Mouse (Mus musculus): ENCODE measurements around the gene Fbxo21.

Fbxo21 gene

DNA sequence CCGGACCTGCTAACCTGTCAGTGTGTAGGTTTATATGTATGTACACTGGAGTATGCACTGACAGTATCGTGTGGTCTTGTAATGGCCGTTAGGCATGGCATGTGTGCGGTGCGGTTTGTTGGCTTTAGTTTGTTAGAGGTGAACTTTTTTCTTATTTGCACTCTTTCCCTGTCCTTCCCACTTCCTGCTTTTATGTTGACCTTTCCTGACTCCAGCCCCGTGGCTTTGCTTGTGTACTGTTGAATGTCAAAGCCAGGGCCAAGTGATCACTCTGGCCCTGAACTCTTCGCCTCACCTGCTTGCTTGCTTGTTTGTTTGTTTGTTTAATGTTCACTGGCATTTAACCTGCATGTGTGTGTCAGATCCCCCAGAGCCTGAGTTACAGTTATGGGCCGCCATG, 4.4 kb downstream of the Fbxo21 start:
- no peak for DNase-seq

DNA sequence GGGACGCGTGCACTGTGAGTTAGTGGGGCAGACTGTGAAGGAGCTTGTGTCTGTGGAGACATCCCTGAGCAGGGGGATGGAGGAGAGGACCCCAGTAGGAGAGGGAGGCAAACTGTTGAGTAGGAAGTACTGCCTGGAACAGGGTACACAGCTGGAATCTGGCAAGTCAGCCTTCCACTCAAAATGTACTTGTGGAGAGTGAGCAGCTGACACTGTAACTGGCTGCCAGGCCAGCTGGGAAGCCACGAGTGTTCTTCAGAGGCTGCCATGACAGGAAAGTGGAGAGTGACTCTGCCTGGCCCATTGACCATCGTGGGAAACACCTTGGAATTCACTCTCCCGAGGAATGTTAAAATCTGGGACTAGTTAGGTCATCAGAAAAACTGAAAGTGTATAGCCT, 5.4 kb downstream of the Fbxo21 start:
- no peak for DNase-seq

DNA sequence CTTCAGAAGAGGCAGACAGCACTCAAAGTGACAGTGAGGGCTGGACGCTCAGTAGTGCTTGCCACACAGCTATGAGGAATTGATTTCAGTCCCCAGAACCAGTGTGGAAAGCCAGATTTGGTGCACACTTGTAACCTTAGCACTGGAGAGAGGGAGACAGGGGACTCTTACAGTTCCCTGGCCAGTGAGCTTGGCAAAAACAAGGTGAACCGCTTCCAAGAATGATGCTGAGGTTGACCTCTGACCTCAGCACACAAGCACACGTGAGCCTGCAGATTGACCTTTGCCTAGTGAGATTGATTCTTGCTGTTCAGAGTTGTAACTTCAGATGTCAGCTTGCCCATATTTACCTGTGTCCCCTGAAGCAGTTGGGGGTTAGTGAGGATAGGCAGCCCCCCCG, 9.8 kb downstream of the Fbxo21 start:
- no peak for DNase-seq

DNA sequence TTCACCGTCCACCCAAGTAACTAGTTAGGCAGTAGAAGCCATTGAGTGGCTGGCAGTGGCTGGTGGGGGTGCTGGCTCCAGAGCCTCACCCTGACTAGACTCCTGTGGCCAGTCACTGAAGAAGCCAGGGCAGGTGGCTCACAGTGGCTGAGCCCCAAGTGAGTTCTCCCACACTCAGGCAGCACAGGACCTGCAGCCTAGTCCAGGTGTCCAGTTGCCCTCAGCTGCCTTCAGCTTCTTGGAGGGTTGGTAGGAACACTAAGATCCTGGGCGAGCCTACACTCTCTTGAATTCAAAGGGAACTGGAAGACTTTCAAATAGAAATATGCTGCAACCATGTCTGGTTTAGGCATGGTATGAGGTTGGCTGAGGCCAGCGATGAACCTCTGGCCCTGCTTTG, 11.4 kb downstream of the Fbxo21 start:
- DNase-seq, result no peak

DNA sequence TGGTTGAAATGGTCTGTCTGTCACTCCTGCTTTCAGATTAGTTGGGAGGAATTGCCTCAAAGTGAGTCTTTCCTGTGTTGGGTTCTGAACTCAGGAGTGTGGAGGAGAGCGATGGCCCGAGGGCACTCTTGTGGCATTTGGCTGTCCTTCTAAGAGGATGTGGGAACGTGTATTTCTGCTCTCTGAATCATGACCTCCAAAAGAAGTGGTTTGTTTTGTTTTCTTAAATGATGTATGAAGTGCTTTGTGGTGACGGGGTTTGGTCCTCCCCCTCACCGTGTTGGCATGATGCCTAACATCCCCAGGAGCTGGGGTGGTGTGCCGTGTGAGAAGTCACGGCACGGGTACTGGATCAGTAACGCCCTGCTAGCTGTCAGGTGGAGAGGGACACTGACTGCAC, 11.8 kb downstream of the Fbxo21 start:
- no peak for DNase-seq

DNA sequence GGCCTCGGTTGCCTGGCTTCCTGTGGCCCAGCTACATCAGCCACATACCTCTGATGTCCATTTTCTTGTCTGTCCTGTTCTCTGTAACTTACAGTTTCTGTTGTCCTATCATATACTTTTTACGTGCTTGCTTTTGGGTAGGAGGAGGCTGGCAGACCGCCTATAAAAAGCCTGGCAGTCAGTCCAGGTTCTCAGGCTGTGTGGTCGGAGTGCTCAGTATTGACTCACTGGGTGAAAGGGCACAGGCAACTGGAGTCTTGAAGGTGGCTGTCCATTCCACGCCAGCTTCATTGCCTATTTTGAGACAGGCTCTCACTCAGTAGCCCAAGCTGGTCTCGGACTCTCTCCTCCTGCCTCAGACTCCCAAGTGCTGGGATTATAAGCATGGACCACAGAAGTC, 13.2 kb downstream of the Fbxo21 start:
- DNase-seq, result no peak

DNA sequence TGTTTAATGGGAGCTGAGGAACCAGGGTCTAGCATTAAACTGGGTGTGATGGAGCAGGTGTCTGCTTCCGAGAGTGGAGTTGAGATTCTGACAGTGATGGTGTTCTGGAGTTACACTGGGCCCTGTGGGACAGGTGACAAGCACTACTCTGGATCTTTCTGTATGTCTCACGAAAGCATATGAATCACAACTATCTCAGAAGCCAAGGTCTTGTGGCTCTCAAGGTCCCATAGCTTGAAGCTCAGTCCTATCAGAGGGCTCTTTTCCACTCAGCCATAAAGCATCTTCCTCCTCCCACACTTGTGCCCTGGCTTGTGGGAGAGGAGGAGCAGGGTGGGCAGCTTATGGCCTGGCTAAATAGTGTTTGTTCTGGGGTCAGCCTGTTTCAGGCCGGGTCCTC, 14.4 kb downstream of the Fbxo21 start:
- DNase-seq, result no peak

DNA sequence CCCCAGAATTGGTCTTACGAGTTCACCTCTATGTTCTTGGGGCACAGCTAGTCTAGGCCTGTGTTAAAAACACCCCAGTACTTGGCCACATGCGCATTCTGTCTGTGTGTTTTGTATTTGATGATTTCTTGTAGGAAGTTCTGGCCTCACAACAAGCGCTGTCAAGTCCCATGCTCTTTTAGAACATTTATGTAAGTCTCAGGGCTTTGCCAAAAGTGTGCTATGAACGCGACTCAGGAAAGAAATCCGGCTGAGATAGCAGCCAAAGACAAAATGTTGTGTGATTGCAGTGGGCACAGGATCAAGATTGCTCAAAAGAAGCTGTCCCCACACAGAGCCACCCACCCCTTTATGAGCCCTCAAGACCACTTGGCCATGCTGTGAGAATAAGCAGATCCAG, 17.0 kb downstream of the Fbxo21 start:
- DNase-seq, result no peak

DNA sequence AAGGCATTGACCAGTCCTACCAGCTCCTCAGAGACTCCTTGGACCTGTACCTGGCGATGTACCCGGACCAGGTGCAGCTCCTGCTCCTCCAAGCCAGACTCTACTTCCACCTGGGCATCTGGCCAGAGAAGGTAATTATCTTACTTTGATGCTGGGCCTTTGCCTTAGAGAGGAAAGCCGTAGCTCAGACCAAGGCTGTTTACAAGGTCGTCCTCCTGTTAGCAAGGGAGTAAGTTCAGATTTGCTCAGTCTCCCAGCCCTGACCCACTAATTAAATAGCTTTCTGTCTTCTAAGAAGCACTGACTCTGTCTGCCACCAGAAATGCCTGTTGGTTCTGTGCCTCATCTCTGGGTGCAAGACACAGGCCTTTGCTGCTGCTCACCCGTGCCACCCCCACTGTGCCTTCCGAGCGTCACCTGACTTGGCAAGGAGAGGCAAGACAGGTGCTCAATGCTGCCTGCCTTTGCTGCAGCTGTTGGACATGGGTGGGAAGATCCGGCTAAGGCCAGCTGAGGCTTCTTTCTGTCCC, 18.9 kb downstream of the Fbxo21 start:
- DNase-seq, result no peak

DNA sequence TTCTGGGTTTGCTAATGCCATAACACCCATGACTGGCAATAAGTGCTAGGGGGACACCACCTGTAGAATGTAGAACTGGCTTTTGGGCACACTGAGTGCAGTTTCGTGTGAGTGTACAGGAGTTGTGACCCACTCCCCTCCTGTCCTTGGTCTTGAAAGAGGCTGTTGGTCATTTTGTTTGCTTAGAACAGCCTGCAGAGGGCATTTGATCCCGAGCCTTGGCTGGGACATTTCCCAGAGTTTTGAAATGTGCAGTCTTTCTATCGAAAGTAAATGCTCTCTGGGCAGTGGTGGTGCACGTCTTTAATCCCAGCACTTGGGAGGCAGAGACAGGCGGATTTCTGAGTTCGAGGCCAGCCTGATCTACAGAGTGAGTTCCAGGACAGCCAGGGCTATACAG, 19.4 kb downstream of the Fbxo21 start:
- no peak for DNase-seq

DNA sequence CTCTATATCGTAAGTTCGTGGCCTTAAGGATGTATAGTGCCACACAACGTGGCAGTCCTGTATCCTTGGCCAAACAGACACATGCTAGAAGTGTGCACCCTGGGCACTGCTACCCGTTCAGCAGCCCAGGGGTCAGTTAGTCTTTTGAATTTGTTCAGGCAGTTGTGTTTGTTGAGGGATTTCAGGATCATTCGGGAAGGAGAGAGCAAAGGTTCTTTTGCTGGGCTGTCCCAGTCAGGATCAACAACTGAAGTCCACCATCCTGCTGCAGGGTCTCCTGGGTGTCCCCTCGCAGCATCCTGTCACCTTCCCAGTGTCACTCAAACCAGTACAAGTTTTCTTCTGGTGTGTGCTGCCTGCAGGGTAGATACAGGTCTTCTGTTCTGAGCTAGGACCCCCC, 20.1 kb downstream of the Fbxo21 start:
- no peak for DNase-seq

DNA sequence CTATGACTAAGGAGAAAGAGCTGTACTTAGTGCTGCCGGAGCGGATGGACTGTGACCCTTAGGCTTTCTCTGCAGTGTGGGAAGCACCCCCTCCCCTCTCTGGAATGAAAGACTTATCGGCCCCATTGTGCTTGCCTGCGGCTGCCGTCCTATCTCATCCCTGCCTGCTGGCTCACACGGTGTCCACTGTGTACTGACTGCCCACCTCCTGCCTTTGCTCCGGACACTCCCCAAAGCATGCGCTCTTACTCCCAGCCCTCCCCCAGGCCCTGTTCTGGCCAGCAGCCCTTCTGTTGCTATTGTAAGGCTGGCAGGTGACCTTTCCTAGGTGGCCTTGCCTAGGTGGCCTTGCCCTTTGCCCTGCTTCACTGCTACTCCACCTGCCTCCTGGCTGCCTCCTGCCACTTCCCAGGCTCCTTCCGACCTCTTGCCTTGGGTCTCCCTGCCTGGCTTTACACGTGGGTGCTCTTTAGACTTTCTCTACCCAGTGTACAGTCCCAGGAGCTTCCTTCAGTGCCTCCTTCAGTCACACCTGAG, 21.0 kb downstream of the Fbxo21 start:
- DNase-seq, result no peak

DNA sequence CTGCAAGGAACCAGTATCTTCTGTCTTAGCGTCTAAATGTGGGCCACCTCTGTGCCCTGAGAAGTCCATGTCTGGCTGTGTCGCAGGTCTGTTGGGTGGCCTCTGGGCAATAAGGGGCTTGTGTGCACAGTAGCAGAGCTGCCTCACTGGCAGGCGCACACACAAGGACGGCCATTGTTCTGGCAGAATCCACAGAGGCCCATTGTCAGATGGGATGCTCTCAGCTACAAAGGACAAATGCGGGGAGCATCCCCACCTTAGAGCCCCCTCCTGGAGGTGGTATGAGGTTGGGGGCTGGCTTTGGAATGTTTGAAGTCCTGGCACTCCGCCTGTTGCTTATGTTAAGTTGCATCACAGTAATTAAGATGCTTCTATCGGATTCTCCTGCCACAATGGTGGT, 22.5 kb downstream of the Fbxo21 start:
- no peak for DNase-seq

DNA sequence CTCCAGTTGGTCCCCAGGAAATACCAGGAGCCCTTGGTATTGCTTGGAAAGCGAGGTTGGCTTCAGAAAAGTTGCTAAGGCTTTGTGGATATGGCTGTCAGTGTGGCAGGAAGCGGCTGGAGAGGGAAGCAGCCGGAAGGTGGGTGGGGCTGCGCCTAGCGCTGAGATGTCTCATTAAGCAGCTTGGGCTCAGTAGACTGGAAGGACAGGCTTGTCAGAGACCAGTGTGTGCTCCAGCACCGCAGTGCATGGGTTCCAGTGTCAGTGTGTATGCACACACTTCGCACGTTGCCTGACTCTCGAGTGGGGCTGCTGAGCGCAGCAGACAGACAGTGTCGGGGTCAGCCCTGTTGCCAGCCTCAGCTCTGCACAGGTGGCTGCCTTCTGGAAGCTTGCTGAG, 23.1 kb downstream of the Fbxo21 start:
- DNase-seq, result no peak

DNA sequence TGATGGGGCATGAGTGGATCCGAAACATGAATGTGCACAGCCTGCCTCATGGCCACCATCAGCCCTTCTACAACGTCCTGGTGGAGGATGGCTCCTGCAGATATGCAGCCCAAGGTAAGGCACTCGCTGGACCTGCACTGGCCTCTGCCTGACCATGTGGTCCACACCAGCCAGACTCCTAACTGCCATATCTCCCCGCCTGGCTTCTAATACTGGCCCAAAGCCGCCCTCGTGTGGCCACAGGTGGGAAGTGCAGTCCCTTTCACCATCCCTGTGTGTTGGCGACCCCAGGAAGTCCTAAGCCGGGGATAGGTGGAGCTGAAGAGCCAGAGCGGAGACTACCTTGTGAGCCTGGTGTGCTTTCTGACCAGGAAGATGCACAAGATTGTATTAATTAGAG, 25.5 kb downstream of the Fbxo21 start:
- peak; percentile 80 for DNase-seq

DNA sequence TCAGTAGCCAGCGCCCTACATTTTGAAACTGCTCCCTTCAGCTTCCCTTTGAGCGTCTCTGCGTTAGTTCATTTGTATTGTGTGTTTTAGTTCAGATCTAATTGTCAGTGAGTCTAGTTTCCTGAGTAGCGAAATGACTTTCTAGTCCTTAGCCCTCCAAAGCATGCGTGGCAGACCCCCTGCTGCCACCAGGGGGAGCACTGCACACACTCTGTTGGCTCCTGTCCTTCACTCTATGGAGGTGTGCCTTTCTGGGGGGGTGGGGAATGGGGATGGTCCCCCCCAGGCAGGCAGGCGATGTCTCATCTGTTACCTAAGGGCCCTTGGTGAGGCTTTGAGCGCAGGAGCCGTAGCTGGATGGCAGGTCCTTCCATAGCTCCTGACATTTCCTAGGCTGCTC, 28.1 kb downstream of the Fbxo21 start:
- DNase-seq, result peak; percentile 80

DNA sequence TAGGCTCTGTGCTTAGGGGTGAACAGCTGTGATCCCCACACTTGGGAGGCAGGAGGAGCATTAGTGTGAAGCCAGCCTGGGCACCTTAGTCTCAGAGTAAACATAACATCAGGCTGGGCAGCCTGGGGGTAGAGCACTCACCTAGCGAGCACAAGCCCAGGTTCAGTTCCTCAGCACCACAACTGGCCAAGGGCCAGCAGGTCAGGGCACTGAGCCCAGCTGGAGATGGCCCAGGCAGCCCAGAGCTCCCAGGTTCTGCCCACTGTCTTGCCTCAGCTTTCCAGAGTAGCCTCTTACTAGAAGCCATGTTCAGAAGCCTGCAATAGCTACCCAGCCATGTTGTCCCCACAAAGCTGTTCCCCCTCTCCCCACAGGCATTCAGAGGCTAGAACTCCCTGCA, 29.2 kb downstream of the Fbxo21 start:
- DNase-seq, result no peak

DNA sequence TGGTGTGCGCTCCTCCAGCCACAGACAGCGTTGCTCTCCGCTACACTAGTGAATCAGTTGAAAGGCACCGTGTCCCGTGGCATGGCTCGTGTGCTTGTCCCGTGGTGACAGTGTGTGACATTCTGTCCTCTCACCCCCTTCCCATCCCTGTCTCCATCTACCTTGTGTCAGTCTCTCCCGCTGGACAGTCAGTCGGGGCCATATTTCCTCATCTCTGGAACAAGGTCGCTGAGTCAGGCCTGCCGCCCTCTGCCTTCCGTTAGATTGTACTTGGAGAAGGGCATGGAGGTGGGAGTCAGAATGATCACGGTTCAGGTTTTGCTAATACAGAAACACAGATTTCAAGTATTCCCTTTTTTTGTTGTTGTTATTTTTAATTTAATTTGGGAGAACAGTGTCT, 31.8 kb downstream of the Fbxo21 start:
- no peak for DNase-seq

DNA sequence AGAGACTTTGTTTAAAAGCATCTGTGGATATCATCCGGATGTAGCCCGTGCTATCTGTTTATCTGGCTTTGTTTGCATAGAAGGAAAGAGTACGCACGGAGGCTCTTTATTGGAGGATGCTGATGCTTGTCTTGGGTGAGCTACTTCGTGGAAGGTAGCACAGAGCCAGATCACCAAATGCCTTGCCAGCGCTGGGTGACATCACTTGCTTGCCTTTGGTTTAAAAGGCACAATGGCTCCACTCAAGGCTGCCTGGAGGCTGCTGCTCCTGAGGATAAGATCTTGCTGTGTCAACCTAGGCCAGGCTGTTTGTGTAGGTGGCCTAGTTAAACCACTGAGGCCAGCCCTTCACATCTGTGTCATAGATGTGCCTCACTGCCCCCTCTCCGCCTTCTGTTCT, 34.3 kb downstream of the Fbxo21 start:
- no peak for DNase-seq

DNA sequence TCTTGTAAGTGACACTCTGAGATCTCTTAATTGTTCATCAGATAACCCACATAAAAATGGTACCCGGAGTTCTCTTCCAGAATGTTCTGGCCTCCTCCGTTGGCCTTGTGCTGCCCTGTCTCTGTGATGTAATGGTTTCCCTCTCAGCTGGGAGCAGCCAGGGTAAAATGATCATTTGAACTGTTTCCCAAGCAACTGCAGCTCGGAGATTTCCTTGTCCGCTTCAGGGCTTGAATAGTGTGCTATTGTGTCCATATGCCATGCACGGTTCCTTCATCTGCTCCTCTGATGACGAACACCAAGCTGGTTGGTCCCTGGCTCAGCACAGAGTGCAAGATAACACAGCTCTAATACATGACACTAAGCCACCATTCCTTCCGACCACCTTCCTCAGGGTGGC, 35.3 kb downstream of the Fbxo21 start:
- DNase-seq, result no peak

DNA sequence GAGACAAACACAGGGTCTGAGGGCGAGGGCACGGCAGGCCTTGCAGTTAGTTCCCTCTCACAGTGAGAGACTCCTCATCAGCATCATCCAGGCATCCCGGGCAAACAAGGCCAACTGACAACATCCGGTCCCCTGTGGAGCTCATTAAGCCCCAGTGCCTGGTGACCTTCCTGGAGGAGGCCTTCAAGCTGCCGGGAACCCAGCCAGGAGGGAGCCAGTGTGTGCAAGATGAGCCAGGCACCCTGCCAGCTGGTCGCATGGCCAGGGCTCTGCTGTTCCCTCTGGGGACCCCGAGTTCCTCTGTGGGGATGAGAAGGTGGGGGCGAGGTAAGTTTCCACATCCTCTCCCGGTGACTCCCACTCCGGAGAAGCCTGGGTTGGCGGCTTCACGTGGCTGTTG, 38.5 kb downstream of the Fbxo21 start:
- DNase-seq, result peak; percentile 70

DNA sequence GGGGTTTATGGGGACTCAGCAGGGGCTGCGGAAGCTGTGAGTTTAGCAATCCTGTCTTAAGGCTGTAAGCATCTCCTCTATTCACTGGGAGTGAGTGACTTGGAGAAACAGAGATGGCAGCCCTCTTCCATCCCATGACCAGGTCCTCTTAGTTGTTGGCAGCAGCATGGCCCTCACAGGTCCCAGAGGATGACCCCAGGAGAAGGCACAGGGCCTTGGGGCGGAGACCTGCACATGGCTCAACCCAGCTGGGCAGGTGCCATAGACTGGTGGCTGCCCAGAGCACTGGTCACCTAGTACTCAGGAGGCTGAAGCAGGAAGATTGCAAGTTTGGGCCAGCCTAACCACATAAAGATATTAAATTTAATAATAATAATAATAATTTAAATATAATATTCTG, 39.1 kb downstream of the Fbxo21 start:
- no peak for DNase-seq

DNA sequence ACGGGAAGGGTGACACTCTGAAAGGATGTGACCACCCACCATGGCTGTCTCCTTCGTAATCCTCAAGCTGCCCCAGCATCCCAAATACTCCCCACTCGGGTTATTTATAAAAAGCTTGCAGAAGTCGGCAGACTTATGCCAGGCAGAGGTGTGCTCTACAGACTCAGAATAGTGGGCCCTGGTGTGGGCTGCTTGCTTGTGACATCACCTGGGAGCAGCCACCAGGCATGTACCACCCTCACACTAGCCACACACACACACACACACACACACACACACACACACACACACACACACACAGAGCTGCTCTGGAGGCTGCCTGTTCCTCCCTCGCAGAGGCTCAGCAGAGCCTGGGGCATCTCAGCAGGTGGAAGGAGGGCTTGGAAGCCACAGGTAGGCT, 41.0 kb downstream of the Fbxo21 start:
- no peak for DNase-seq

DNA sequence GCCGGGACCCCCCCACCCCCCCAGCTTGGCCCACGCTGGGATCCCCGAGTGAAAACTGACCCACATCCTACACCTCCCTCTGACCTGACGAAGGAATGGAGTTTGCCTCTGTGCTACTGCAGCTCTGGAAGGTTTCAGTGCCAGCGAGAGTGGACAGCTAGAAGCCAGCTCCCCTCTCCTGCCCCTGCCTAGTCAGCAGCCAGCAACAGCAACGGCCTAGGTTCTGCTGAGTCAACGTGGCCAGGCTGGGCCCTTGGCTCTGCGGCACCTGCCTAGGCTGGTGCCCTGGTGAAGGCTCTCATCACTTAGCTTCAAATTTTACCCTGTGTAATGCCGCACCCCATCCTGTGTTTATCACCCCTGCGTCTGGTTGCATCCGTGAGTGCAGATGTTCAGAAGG, 43.4 kb downstream of the Fbxo21 start:
- no peak for DNase-seq

DNA sequence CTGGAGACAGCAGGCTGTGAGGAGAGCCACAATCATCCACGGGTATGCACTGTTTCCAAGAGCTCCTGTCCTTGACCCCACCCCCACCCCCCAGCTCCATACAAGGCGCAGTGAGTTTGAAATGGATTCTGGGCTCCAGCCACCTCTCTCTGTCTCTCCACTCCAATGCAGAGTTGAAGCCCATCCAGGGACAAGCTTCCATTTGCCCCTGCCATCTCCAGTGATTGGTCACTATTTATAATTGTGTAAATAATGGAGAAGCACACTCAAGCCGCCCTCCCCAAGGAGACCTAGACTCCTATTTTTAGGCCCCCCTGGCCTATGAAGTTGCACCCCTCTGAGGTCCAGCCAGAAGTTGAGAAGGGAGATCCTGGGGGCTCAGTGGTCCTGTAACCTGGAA, 46.5 kb downstream of the Fbxo21 start:
- DNase-seq, result no peak

DNA sequence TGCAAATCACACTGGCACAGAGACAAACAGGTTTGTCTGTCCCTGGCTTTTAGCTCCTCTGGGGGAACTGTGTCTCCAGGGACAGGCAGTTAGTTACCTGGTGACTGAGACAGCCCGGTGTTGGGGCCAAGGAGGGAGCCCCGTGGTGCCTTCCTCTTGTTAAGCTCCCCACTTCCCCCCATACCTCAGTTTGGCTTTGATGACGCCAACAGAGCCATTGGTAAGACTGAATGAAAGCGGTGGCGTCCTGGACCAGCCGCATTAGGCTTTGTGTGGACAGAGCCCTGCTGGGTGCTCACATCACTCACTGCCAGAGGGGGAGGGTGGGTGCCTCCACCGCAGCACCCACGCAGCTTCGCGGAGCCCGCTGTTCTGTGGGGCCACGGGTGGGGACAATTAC, 49.4 kb downstream of the Fbxo21 start:
- DNase-seq, result no peak
